Mouse (Mus musculus) natural killer cell, adult 2 months (primary cell): ENCODE measurements at regions not wholly inside any gene's neighbourhood (a gene's known extent, or its start where the extent isn't known, plus 50 kb on each side); places are given as distances from the start of the nearest gene placed in this dataset.

Experiments used
- DNase-seq, 2 experiments: peaks; one replicate each; pipeline ENCODE4 v3.0.0; 2022; ENCODE audit warnings: low spot score in 2 of 2

DNA sequence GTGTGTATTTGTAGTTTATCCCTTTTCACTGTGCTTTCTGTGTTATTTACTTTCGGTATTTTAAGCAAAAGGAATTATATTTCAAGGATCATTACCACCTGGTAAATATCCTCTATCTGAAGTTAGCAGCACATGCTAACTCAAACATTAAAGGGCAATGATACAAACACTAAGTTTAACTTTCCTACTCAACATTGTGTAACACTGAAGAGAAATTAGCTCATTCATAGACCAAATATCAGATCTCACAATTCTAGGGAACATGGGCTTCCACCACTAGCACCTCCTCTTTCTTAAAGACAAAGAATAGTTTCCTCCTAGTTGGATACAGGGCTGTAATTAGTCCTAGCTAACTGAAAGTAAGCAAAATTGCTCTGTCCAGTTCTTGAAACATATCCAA lies 377.4 kb downstream of the Kcnj2 start:
- DNase-seq = no peak

DNA sequence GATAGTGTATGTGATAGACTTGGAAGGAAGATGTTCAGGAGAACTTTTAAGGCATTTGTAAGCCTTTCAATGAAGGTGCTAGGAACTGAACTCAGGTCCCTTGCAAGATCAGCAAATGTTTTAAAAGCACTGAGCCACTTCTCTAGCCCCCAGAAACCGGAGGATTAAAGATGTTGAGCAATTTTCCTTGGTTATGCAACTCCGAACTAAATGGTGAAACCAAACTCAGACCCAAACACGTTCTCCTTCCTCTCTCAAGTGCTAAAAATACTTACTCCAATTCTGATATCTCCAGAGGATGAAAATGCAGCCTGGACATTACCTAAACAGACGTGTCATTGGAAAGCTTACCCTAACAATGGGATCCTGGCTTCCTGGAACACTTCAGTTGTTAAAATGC lies 378.8 kb downstream of the Kcnj2 start:
- no peak for DNase-seq

DNA sequence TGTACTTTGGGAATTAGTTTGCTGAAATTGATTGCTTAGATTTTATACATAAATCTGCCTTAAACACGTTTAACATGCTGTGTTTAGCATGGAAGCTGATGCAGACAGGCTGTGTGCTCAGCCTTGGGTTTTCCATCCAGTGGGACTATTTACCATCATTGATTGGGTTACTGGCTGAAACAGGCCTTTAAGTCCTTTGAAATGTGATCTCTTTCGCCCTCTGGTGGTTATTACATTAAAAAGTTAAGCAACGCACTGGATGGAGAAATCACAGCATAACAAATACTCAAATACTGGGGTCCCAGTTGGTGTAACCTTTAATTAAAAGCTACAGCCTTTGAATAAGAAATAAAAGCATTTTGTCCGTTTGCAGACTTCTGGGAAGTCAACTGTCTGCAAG lies 379.8 kb downstream of the Kcnj2 start:
- no peak for DNase-seq

DNA sequence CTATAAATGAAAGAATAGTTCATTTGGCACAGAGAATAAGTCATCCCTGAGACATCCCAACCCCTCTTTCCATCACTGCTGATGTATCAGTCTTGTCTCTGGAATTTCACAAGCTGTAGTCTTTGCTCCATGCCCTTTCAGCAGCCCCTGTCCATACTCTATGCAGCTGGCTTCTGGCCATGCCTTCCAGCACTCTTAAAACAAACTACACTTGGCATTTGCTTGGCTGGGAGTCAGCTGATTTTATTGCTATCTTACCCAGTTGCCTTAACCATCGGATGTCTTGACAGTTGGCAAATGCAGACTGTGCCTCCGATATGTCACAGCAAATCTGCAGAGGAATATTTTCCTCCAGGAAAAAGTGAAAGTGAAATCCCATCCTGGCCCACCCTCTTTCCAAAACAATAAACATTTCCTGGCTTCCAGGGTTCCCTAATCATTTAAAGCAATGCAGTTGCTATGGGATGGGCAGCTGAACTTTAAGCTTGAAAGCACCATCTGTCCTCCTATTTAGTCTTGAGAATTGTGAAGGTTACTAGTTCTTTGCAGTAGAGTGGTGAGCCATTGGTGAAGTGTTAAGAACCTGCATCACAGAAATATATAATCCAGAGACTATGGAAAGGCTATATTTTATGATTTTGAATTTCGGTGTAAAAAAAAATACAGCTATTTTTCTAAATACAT lies 385.0 kb downstream of the Kcnj2 start:
- DNase-seq = no peak

DNA sequence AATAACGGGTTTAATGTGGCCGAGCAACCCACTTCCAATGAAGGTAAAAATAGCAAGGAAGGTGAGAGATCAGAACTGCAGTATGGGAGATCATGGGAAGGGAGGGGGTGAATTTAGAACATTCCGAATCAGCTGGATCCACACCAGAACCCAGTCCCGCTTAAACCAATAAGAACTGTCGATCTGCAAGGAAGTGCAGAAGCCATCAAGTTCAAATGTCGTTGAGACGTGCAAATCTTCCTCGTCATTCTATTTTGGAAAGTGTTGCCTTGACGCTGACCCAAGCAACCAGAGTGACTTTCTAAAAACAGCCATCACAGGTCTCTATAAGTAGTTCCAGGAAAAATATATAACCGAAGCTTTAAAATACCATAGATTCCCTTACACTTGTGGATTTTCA lies 394.1 kb downstream of the Kcnj2 start:
- no peak for DNase-seq

DNA sequence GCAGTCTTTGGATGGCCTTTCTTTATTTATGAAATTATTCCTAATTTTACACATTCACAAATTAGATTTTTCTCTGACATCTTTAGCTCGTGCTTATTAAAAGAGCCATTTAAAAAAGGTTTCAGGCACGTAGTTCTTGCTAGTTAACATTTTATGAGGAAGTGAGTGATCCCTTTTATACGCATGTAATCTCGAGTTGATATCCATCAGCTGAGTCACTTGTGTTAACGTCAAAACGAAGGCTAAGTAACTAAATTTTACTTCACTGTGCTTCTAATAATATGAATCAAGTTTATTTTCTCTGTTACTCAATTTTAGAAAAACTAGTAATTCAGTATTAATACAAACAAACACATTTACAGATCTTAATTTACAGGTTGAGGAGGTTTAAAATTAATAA lies 419.0 kb downstream of the Kcnj2 start:
- DNase-seq = no peak

DNA sequence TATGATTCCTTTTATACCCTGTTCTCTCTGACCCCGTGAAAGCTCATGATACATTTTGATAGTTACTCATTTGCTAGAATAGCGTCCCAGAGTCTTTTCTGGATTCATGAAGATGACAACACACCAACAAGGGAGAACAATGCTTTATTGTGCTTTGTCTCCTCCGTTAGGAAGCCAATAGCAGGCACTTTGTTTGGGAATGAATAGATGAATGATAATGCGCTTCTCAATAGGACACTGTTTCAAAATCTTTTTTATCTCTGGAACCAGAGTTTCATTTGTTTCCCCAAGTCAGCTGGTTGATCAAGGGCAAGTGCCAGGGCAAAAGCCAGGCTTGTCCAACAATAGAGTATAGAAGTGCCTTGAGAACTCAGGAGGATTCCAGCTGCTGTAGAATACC lies 446.5 kb downstream of the Kcnj2 start:
- no peak for DNase-seq

DNA sequence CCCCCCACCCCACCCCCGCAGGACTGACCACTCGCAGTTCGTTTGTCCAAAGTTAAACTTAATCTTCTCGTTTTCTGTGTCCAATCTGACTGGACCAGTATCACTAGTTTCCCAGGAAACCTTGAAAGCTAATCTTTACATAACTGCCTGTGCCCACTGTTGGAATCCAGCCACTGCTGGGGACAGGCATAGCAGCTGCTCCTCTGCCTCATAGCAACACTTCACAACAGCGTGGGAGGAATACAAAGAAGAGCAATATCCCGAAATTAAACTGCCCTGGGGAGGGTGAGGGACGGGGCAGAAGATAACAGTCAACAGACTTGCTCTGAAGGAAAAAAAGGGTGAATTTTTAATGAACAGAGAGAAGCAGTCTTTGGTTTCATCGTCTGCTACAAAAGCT lies 456.8 kb downstream of the Kcnj2 start:
- no peak for DNase-seq

DNA sequence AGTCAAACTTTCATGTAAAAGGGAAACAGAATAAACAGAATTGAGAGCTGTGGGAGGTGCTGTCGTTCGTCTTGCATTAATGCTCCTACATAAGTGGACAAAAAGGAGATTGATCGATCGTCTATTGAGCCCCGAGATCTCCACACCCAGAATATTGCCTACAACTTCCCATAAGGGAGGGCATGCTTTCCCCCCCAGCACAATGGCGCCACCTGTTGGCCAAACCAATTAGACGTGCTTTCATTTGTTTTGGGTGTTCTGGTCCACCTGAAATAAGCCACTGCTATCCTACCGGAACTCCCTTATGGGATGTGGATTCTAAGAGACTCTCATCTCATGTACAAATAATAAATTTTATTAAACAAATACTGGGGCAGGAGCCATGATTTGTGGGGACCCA lies 457.5 kb downstream of the Kcnj2 start:
- DNase-seq = peak; percentile 3 to 21

DNA sequence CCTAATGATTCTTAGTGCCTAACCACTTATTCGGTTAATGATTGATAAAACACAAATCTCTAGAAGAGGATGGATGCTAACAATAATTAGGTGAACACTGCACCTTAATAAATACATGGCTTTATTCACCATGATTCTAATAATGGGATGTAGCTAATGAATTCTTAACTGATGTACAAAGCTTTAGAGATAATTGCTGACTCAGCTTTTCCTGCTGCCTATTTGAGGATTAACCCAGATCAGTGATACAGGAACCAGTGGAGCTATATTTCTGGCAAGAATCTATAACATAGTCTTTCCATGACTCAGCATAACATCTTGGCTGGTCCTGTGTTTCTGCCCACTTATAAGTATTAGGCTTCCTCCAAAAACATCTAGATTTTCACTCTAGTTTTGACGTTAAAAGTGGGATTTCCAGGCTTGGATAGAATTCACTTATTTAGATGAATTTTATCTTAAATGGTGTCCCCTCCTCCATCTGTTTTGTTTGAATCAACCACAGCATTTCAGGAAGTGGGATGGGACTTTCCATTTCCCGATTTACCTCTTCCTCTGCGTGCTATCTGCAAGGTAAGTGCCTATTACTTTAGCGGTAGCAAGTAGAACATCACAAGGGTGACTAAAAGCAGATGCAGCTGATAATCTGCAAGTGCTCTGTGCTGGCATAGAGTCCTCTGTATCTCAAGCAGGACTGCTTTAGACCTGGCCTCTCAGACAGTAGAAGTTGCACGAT lies 460.2 kb downstream of the Kcnj2 start:
- DNase-seq = no peak

DNA sequence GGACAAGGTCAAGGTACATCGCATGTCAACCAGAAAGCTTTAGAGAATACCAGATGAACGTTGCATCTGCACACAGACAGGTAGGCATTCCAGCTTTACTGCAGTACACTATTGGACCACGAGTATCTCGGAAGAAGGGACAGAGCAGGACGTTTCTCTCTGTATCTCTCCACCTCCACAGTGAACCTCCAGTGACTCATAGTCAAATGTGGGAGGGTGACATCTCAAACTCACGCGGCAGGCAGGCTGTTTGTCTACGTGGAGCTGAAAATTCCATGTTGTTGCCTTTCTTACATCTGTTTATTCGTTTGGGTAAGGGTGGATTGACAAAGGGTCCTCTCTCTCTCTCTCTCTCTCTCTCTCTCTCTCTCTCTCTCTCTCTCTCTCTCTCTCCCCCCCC lies 463.6 kb downstream of the Kcnj2 start:
- no peak for DNase-seq

DNA sequence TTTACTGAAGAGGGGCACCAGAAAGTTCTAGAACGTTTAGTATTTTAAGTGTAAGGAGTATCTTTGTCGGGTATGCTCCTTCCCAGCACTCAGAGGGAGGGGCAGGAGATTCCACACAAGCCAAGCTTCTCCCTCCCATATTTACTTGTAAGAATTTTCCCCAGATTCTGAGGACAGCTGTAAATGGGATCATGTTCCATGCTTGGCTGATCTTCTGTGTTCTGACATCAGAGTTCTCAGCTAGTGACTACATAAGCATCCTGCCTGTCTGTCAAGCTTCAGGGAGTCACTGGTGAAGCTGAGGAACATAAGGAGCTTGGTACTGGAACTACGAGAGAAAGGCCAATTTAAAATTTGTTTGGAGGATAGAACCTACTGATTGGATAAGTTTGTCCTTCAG lies 464.9 kb downstream of the Kcnj2 start:
- no peak for DNase-seq

DNA sequence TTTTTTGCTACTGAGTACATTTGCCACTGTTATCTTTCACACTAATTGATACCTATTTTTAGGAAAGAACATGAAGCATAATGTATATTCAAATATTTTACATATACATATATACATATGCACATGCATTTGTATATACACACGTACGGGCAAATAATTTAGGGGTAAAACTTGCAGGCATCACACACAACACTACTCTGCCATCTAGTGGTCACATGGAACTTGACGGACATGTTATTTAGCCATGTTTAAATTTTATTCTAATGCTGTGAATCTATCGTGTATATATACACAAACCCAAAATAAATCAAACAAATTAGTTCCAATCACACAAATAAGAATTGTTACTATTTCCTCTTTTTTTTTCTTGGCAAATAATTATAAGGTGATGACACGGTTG lies 466.5 kb downstream of the Kcnj2 start:
- no peak for DNase-seq

DNA sequence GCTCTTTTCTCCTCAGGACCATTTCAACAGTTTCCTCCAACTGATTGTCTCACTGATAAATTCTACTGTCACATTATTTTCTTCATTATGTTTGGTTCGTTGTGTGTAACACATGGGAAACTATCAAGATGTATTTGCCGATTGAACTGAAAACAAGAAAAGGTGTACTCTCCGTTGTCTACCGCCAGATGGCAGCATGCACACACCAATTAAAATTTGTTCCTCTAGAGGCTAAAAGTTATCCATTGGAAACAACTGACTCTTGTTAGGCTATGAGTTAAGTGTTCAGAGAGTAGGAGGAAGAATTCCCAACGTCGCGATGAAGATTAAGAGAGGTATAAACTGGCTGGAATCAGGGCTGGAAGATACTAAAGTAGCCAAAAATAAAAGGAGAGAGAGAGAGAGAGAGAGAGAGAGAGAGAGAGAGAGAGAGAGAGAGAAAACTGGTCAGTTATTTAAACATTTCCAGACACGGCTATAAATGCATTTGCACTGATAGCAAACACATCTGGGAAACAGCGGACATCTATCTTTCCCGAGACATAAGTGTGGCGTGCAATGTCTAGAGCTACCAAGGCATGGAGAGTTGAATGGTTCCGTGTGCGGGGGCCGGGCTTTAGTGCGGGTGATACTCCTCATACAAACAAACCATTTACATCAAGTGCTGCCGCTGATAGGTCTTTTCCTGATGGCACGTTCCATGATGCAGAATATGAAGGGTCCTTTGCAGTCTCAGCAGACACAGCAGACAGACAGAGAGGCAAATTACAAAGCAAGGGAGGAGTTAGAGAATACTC lies 470.3 kb downstream of the Kcnj2 start:
- peak in 1 of 2 experiments; percentile 10 for DNase-seq

DNA sequence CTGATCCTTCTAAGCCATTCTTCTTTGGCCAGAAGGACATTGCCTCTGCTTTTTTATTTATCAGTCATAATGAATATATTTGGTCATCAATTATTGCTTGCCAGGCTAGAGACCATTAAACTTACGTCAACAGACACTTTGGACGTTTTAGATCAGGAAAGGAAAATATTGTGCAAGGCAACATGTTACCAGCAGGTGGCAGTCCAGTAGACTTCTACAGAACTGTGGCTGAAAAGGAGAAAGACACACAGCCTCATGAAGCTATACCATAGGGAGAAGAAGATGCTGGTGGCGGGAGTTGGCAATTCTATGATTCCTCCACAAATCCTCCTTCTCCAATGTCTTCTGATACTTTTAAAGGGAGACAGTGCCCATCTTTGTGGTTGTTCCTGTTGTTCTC lies 471.7 kb downstream of the Kcnj2 start:
- DNase-seq = peak in 1 of 2 experiments; percentile 8

DNA sequence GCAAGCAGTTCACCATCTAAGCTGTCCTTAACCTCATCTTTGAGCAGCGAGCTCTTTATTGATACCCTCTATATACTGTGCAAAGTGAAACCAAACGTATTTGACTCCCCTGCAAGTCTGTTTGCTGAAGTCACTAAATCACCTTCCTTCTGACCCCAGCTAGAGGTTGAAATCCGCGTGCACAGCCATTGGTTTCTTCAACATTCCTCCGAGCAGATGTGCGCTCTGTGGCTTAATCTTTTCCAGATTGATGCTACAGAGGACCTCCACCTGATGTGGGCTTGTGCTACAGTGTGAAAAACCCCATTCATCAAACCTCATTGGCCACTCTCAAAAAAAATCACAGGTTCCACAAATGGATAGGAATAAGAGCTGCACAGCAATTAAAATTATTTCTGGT lies 474.0 kb downstream of the Kcnj2 start:
- no peak for DNase-seq

DNA sequence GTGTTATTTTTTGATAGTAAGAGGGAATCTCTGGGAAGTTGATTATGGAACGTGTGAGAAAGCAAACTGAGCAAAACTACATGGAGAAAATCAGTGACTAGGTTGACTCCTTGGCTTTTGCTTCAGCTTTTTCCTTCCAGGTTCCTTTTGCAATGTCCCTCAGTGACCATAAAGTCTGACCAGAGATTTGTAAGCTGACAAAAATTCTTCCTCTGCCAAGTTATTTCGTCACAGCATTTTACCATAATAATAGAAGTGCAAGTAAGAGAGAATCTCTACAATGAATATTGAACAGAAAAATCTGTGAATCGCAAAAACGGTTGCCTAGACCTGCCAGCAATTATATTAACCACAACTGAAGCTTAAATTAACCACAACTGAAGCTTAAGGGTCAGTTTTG lies 479.3 kb downstream of the Kcnj2 start:
- DNase-seq = no peak

DNA sequence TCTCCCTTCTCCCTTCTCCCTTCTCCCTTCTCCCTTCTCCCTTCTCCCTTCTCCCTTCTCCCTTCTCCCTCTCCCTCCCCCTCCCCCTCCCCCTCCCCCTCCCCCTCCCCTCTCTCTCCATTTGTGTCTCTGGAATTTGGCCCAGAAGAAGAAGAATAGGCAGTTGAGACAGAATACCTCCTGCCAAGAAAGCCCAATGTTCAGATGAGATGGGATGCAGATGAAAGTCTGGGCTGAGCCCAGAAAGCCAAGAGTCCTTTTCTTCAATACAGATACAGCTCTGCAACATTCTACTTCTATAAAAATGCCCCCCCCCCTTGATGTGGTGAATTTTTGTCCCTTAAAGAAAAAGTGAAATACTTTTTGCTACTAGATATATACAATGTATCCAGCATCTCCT lies 489.2 kb downstream of the Kcnj2 start:
- no peak for DNase-seq

DNA sequence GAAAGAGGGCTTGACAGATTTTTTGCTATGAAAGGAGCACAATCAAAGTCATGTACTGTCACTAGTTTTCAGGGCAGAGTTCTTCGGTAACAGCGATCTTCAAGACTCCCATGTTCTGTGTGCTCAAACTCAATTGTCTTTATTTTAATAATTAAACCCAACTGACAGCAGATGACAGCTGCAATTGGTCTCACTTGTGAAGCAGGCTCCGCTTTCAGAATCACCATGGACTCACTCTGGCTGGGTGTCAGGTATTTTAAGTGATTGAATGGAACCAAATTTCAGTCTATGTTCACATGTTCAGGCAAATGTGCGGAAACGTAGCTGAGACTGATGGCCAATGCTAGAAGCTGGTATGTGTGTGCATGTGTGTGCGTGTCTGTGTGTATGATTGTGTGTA lies 489.7 kb downstream of the Kcnj2 start:
- no peak for DNase-seq

DNA sequence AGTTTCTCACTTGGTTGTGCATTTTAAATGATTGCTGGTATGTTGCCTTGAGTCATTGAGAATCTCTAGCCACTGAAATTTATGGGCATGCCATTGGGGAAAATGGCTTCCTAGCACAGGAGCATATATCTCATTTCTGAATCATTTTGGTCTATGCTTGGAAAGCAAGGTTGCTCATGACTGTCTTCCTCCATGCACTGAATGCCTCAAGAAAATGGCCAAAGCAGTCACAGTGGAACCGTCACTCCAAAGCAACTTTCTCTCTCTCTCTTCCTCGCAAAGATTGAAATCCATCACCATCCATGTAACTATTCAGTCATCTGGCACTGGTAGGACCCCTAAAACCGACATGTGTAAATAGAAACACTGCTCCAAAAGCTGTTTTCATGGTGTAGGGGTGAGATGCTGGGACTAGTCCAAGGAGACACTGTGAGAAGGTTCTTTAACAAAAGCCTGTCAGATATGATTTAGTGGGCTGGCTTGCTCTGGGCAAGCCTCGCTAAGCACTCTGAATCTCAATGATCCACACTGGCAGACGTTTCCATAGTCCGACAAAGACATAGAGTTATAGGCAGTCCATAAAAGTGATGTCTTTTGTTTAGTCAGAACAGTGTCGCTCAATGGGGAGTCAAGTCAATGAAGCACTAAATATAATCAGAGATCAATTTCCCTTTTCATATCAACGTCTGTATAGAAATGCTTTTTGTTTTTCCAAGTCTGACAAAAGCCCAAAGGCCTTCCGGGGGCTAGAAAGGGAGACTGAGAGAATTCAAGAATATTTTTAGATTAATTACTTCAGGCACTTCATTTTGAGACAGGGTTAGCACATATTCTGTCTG lies 492.6 kb downstream of the Kcnj2 start:
- no peak for DNase-seq

DNA sequence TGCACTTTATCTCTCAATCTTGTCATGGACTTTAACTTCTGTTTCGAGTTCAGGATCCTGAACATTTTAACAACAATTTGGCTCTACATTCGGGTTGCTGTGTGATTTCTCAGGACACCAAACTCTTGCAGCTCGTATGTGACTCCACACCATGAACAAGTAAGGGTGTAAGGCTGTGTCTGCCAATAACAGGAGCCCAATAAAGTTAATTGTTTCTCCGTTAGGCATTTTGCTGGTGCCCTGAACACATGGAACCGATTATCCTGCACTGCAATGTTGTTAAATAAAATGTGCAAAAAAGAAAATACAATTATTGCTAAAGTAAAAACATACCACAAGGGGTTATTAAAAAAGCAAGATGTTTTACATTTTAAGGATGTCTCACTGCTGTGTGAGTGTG lies 497.2 kb downstream of the Kcnj2 start:
- no peak for DNase-seq

DNA sequence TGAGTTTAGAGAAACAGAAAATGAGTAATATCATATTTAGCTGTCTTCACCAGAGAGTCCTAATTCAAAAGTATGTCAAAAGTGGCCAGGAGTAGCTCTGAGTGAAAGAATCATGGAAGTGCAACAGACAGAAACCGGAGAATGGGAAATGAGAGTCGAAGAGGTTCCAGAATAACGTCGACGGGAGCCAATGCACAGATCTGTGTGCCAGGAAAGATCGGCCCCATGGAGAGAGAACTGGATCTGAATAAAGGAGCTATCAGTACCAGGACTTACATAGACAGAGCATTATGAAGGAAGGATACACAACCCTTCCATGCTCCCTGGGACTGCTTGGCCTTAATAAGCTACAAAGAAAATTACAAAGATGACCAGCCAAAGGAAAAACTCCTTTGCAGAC lies 502.1 kb downstream of the Kcnj2 start:
- no peak for DNase-seq
